Mouse (Mus musculus) heart, postnatal 0 days (tissue): ENCODE measurements around the gene Gnl2. TPM values are rescaled to one million over a fixed set of nuclear protein-coding genes. Genes with fewer than 3 reads are reported as not detected.

Source experiments
- ATAC-seq: fragments of 200-750 bp; cut with Nextera tagmentation; 2 replicates; pipeline ENCODE4 v1.8.0; 2017; ENCODE audit warnings: low read depth, moderate number of reproducible peaks, moderate library complexity; ENCODE audit not compliant: insufficient read depth
- DNase-seq: peaks from one replicate; pipeline ENCODE4 v3.0.0-alpha.2; 2016; ENCODE audit warnings: low spot score
- H3K27ac ChIP-seq: fragments of 300-500 bp; sonication (generic); 2 replicates; pipeline ENCODE4 v1.5.1; 2014; ENCODE audit warnings: low read depth, mild to moderate bottlenecking
- H3K27me3 ChIP-seq: fragments of 300-500 bp; sonication (generic); 2 replicates; pipeline ENCODE4 v1.6.1; 2014; ENCODE audit warnings: low read length, mixed read lengths; ENCODE audit not compliant: control insufficient read depth, insufficient read depth
- H3K36me3 ChIP-seq: fragments of 300-500 bp; sonication (generic); replicated peaks from 2 replicates; pipeline ENCODE4 v1.6.1; 2014; ENCODE audit warnings: low read length, mixed read lengths; ENCODE audit not compliant: control insufficient read depth, insufficient read depth
- H3K4me1 ChIP-seq: fragments of 300-500 bp; sonication (generic); 2 replicates; pipeline ENCODE4 v1.6.1; 2014; ENCODE audit warnings: antibody characterized with exemption; ENCODE audit not compliant: control insufficient read depth, insufficient read depth
- H3K4me2 ChIP-seq: fragments of 300-500 bp; sonication (generic); 2 replicates; pipeline ENCODE4 v1.6.1; 2014; ENCODE audit warnings: low read depth, mild to moderate bottlenecking, low read length, moderate library complexity
- H3K4me3 ChIP-seq: fragments of 300-500 bp; sonication (generic); 2 replicates; pipeline ENCODE4 v1.5.1; 2014; ENCODE audit warnings: low read depth, low read length
- H3K9ac ChIP-seq: fragments of 300-500 bp; sonication (generic); replicated peaks from 2 replicates; pipeline ENCODE4 v1.6.1; 2014; ENCODE audit warnings: low read depth, low read length, mixed read lengths
- H3K9me3 ChIP-seq: fragments of 300-500 bp; sonication (generic); replicated peaks from 2 replicates; pipeline ENCODE4 v1.6.1; 2016; ENCODE audit warnings: low read length; ENCODE audit not compliant: control insufficient read depth
- CTCF ChIP-seq: IDR thresholded peaks from 2 replicates; pipeline ENCODE4 v1.5.1; 2016; ENCODE audit warnings: antibody characterized with exemption, control low read depth, low read depth
- EP300 ChIP-seq: IDR thresholded peaks from 2 replicates; pipeline ENCODE4 v1.6.1; 2016; ENCODE audit warnings: antibody characterized with exemption, low read depth
- WGBS: fragments of 180-500 bp; shearing (Covaris S2); extraction: QIAGEN DNeasy Blood & Tissue Kit; methylation state at CpG from one replicate; pipeline ENCODE4 v1.1.7; 2014; 5-methylcytosine and 5-hydroxymethylcytosine counted together
- polyA plus RNA-seq: library from polyadenylated mRNA; unstranded; fragments of >200 nt; fragmentation: Nextera tagmentation; extraction: Ambion mirVana; gene quantifications from 2 replicates; pipeline ENCODE4 v1.2.1, GENCODE M21; 2015
- total RNA-seq: library from RNA; depleted of rRNA; stranded (reverse); fragments of >200 nt; gene quantifications from 2 replicates; pipeline ENCODE4 v1.2.3, GENCODE M21; 2014; ENCODE audit warnings: low replicate concordance

Gnl2 gene
- total and polyA plus RNA-seq, 2 experiments from 2014 or later: 21.1 to 47.4 TPM

DNA sequence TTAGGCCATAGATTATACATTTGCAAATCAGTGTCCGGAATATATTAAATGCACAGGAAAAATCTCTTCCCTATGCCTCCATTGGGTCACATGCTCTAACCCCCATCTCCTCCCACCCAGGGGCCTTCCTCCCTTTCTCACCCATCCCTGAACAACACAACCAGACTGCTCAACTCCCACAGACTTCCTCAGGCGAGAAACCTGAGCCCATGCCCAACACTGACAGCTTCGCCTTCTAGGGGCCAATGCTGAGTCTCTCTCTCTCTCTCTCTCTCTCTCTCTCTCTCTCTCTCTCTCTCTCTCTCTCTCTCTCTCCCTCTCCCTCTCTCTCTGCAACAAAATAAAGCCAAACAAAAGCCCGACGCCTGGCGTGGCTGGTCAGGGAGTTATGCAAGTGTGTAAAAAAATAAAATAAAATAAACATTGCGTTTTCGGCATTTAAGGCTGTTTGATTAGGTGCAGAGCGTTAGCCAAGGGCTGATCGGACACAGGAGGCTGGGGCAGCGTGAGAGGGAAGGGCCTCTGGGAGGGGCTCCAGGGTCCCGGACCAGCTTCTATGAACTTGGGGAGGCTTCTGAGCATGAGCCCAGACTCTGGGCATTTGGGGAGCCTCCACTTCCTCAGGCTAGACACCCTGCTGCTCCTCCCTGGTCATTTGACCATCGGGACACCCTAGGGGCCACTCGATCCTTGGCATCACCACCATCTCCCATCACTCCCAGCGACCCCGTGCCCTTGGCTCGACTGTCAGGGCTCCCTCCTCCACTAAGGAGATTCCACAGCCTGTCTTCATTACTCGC is 31.3 kb upstream of the Gnl2 start:
- Histone ChIP-seq H3K4me1 (peaks cover 5% of the 10 kb centered on the region; the same call in 1 of the 2 replicates), H3K4me2 (no peak overlapping the region), H3K27ac (no peak overlapping the region), H3K4me3 (no peak overlapping the region), H3K27me3 (peaks cover 80% of the 10 kb centered on the region), H3K9ac (no peak overlapping the region), H3K9me3 (no peaks in the 10 kb centered on the region), H3K36me3 (no peaks in the 10 kb centered on the region)
- TF ChIP-seq CTCF (no peak), EP300 (no peak)
- DNase-seq: no peak
- no peak for ATAC-seq
- 13% methylated on average over 18 of the region's 18 CpGs for WGBS

DNA sequence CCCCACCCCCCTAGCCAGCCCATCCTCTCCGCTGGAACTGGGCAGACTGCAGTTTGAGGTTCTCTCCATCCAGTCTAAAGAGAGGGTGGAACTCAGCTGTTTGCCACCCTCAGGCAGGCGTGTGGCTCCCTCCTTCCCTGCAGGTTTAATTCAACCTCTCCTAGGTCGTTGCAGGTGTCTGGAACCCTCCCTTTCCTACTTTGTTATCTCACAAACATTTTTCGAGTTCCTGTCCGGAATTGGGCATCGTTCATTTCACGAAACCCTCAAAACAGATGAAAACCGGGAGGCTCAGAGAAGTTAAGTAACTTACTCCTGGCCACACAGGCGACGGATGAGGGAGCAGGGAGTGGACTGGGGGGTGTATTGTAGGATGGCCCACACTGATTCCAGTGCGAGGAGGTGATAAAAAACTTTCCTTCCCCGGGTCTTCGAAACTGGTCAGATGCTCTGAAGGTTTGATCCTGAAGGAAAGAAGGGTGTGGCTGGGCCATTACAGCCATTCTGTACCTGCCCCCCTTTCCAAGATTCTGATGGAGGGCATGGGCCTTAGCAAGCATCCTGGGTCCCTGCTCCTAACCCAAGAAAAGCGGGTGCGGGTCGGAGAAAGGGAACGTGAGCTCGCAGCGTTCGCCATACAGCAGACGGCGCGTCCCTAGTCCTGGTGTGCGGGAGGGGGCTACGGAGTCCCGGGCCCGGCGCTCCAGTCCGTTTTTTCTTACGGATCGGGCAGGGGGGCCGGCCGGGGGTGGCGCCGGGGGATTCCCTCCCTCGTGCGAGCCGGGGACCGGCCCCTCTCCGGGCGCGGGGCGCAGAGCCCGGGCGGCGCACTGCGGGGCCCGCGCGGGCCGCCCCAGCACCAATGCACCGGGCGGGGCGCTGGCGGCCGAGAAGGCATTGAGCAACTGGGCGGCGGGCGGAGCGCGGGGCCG is 30.4 kb upstream of the Gnl2 start, which contains the start of gene Rspo1:
Gene Rspo1, plus strand, starts transcription at position 760 of the 932 bp plus-strand sequence.
- Histone ChIP-seq H3K36me3 (no peaks in the 10 kb centered on the region), H3K27me3 (peaks cover 88% of the 10 kb centered on the region), H3K9ac (no peak within 1 kb of the TSS), H3K4me3 (peak within 1 kb of the TSS; percentile 41), H3K27ac (no peak within 1 kb of the TSS), H3K4me2 (peak within 1 kb of the TSS; percentile 54), H3K9me3 (no peaks in the 10 kb centered on the region), H3K4me1 (peaks cover 5% of the 10 kb centered on the region; the same call in 1 of the 2 replicates)
- no peak for TF ChIP-seq EP300
- no peak for TF ChIP-seq CTCF
- no peak for DNase-seq
- no peak for ATAC-seq
- WGBS: under 1% methylated on average over 48 of the region's 62 CpGs

DNA sequence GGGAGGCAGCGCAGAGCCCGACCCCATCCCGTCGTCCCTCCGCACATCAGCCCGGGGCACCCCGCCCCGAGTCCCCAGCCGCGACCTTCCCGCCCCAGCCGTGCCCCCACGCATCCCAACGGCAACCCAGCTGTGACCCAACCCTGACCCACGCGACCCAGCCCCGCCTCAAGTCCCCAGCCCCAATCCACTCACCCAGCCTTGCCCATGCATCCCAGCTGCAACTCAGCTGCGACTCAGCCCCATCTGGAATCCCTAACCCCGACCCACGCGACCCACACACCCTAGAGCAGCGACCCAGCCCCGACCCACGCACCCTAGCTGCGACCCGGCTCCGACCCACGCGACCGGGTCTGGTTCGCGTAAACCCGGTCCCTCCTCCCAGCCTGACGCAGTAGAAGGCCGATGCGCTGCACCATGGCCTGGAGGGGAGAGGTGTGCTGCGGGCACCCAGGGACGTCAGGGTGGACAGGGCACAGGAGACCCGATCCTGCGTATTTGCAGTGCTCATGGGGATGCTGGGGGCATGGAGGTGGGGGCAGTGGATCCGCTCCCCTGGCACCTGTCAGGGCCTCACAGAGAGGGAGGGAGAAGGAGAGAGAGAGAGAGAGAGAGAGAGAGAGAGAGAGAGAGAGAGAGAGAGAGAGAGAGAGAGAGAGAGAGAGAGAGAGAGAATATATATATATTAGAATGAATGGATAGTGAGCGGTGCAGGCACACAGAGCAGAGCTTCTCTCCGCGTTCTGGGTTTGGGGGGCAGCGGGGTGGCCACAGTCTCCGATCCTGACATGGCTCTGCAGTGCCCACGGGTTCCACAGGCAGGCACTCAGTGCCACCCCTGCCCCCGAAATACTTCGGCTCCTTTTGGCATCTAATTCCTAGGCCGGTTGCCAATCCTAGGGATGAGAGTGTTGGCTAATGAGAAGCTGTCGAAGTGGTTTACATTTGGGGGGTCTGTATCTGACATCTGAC is 29.4 kb upstream of the Gnl2 start:
- Histone ChIP-seq H3K4me3 (peak overlapping the region; percentile 41), H3K27me3 (peaks cover 98% of the 10 kb centered on the region), H3K9me3 (no peaks in the 10 kb centered on the region), H3K36me3 (no peaks in the 10 kb centered on the region), H3K4me2 (peak overlapping the region; percentile 54), H3K27ac (no peak overlapping the region), H3K4me1 (peaks cover 5% of the 10 kb centered on the region; the same call in 1 of the 2 replicates), H3K9ac (no peak overlapping the region)
- no peak for TF ChIP-seq EP300
- no peak for TF ChIP-seq CTCF
- ATAC-seq: no peak
- 3% methylated on average over 51 of the region's 51 CpGs for WGBS
- no peak for DNase-seq

DNA sequence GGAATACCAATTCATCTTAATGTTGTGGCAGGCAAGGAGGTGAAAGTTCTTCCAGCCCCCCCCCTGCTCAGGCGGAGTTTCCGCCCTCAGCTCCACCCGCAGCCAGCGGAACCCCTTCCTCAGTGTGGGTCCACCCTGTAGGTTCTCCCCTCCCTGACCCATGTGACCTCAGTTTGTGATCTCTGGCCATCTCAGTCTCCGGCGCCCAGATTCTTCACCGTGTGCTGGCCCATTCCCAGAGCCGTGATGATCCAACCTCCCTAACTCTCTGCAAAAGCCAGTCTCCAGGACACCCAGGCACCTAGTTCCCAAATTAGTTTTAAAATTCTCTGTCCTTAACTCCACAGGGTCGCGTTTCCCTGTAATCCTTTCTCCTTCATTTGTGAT is 28.7 kb upstream of the Gnl2 start:
- no peak overlapping the region for H3K4me2 ChIP-seq
- whole genome bisulfite sequencing: 9% methylated on average over 10 of the region's 10 CpGs
- H3K4me3 ChIP-seq: no peak overlapping the region
- no peak overlapping the region for H3K27ac ChIP-seq
- H3K9ac ChIP-seq: no peak overlapping the region
- TF ChIP-seq CTCF (no peak), EP300 (no peak)
- H3K36me3 ChIP-seq: no peaks in the 10 kb centered on the region
- H3K27me3 ChIP-seq: peaks cover 93% of the 10 kb centered on the region
- H3K9me3 ChIP-seq: no peaks in the 10 kb centered on the region
- ATAC-seq: no peak
- peaks cover 5% of the 10 kb centered on the region; the same call in 1 of the 2 replicates for H3K4me1 ChIP-seq
- no peak for DNase-seq

DNA sequence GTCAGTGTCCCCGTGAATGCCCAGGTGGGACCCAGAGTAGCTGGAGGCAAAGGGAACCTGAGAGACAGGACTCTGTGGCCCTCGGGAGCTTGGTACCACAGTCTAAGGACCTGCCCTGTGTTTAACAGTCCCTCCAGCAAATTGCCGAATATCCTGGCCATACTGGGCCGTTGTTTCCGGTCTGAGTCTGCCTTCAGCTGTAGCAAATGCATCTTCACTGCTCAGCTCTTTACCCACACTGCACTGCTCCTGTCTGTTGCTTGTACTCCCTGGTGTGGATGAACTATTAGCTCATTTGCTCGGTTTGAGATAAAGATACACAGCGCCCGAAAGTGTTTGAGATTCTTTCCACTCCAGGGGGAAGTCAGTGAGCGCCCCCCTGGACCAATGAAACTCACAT is 28.0 kb upstream of the Gnl2 start:
- H3K4me1 ChIP-seq: peaks cover 5% of the 10 kb centered on the region; the same call in 1 of the 2 replicates

More for the DNA sequence above, 28.0 kb upstream of the Gnl2 start:
- H3K9ac ChIP-seq: no peak overlapping the region
- no peak overlapping the region for H3K27ac ChIP-seq
- H3K4me3 ChIP-seq: no peak overlapping the region
- 11% methylated on average over 9 of the region's 9 CpGs for WGBS
- no peak for DNase-seq
- H3K27me3 ChIP-seq: peaks cover 89% of the 10 kb centered on the region
- no peaks in the 10 kb centered on the region for H3K9me3 ChIP-seq
- no peaks in the 10 kb centered on the region for H3K36me3 ChIP-seq
- TF ChIP-seq CTCF (no peak), EP300 (no peak)
- no peak; the same call in 1 of the 2 replicates for ATAC-seq
- H3K4me2 ChIP-seq: no peak overlapping the region
